Mouse (Mus musculus) hindbrain, embryonic 11.5 days (tissue): ENCODE measurements at regions not wholly inside any gene's neighbourhood (a gene's known extent, or its start where the extent isn't known, plus 50 kb on each side); places are given as distances from the start of the nearest gene placed in this dataset.

Experiments
- ATAC-seq: fragments of 200-750 bp; cut with Nextera tagmentation; 2 replicates; pipeline ENCODE4 v1.8.0; 2017; ENCODE audit warnings: mild to moderate bottlenecking, moderate TSS enrichment, moderate library complexity; ENCODE audit not compliant: low FRiP score
- DNase-seq: peaks from one replicate; pipeline ENCODE4 v3.0.0-alpha.2; 2015; ENCODE audit warnings: low spot score
- H3K27ac ChIP-seq: fragments of 300-500 bp; sonication (generic); 2 replicates; pipeline ENCODE4 v1.5.1; 2014; ENCODE audit warnings: mild to moderate bottlenecking, low read depth, low read length
- H3K27me3 ChIP-seq: fragments of 300-500 bp; sonication (generic); 2 replicates; pipeline ENCODE4 v1.6.1; 2014; ENCODE audit warnings: mild to moderate bottlenecking, low read length, moderate library complexity, mixed read lengths; ENCODE audit not compliant: control insufficient read depth, insufficient read depth
- H3K36me3 ChIP-seq: fragments of 300-500 bp; sonication (generic); 2 replicates; pipeline ENCODE4 v1.6.1; 2014; ENCODE audit warnings: mild to moderate bottlenecking, low read length, moderate library complexity, mixed read lengths; ENCODE audit not compliant: control insufficient read depth, insufficient read depth
- H3K4me1 ChIP-seq: fragments of 300-500 bp; sonication (generic); replicated peaks from 2 replicates; pipeline ENCODE4 v1.6.1; 2014; ENCODE audit warnings: low read length, mixed read lengths; ENCODE audit not compliant: control insufficient read depth, insufficient read depth
- H3K4me2 ChIP-seq: fragments of 300-500 bp; sonication (generic); replicated peaks from 2 replicates; pipeline ENCODE4 v1.6.1; 2014; ENCODE audit warnings: mild to moderate bottlenecking, low read depth, low read length
- H3K4me3 ChIP-seq: fragments of 300-500 bp; sonication (generic); 2 replicates; pipeline ENCODE4 v1.5.1; 2014; ENCODE audit warnings: low read depth, low read length
- H3K9ac ChIP-seq: fragments of 300-500 bp; sonication (generic); 2 replicates; pipeline ENCODE4 v1.6.1; 2014; ENCODE audit warnings: low read depth, low read length
- H3K9me3 ChIP-seq: fragments of 300-500 bp; sonication (generic); 2 replicates; pipeline ENCODE4 v1.6.1; 2016; ENCODE audit warnings: low read length; ENCODE audit not compliant: control insufficient read depth
- WGBS: fragments of 180-500 bp; shearing (Covaris S2); extraction: QIAGEN DNeasy Blood & Tissue Kit; methylation state at CpG from one replicate; pipeline ENCODE4 v1.1.7; 2014; 5-methylcytosine and 5-hydroxymethylcytosine counted together

- 0 out of 2 replicates have a peak, but pooled peaks have one; percentile 20 for ATAC-seq
- WGBS, result 71% methylated on average over 3 of the region's 3 CpGs
- no peak for DNase-seq
Observed at GRCm38 (mm10) chr12:119054560-119054959, 88.3 kb upstream of the Abcb5 start.

GRCm38 (mm10) chr12:119051692-119052379, 85.6 kb upstream of the Abcb5 start:
- no peak overlapping the region for H3K27ac ChIP-seq
- H3K4me2 ChIP-seq, result no peak overlapping the region
- H3K4me1 ChIP-seq, result no peaks in the 10 kb centered on the region
- H3K4me3 ChIP-seq, result no peak overlapping the region
- no peak for DNase-seq
- 63% methylated on average over 2 of the region's 2 CpGs for WGBS
- no peaks in the 10 kb centered on the region for H3K27me3 ChIP-seq
- H3K36me3 ChIP-seq, result no peaks in the 10 kb centered on the region
- no peak overlapping the region for H3K9ac ChIP-seq
- ATAC-seq, result peak; percentile 78; the same call in 1 of the 2 replicates
- no peaks in the 10 kb centered on the region for H3K9me3 ChIP-seq

More at GRCm38 (mm10) chr12:119054560-119054959, 88.3 kb upstream of the Abcb5 start:
- H3K9me3 ChIP-seq, result no peaks in the 10 kb centered on the region
- H3K27ac ChIP-seq, result no peak overlapping the region
- no peaks in the 10 kb centered on the region for H3K36me3 ChIP-seq
- H3K4me1 ChIP-seq, result no peaks in the 10 kb centered on the region
- no peak overlapping the region for H3K9ac ChIP-seq
- H3K4me3 ChIP-seq, result no peak overlapping the region
- no peak overlapping the region for H3K4me2 ChIP-seq
- no peaks in the 10 kb centered on the region for H3K27me3 ChIP-seq

- H3K4me3 ChIP-seq, result no peak overlapping the region
- no peaks in the 10 kb centered on the region for H3K9me3 ChIP-seq
- ATAC-seq (no peak), DNase-seq (no peak)
- H3K4me2 ChIP-seq, result no peak overlapping the region
- no peaks in the 10 kb centered on the region for H3K4me1 ChIP-seq
- no peaks in the 10 kb centered on the region for H3K27me3 ChIP-seq
- H3K9ac ChIP-seq, result no peak overlapping the region
- H3K36me3 ChIP-seq, result no peaks in the 10 kb centered on the region
- WGBS, result 88% methylated on average over 3 of the region's 3 CpGs
- H3K27ac ChIP-seq, result no peak overlapping the region
Observed at GRCm38 (mm10) chr12:119038306-119038705, 72.1 kb upstream of the Abcb5 start.

GRCm38 (mm10) chr12:119034828-119035227, 68.6 kb upstream of the Abcb5 start:
- H3K9me3 ChIP-seq, result no peaks in the 10 kb centered on the region
- DNase-seq (no peak), ATAC-seq (no peak)
- H3K36me3 ChIP-seq, result no peaks in the 10 kb centered on the region
- H3K4me2 ChIP-seq, result no peak overlapping the region
- WGBS, result 72% methylated on average over 4 of the region's 4 CpGs
- no peak overlapping the region for H3K27ac ChIP-seq
- H3K9ac ChIP-seq, result no peak overlapping the region
- no peaks in the 10 kb centered on the region for H3K27me3 ChIP-seq
- no peak overlapping the region for H3K4me3 ChIP-seq
- H3K4me1 ChIP-seq, result no peaks in the 10 kb centered on the region

GRCm38 (mm10) chr12:119028711-119029110, 62.5 kb upstream of the Abcb5 start:
- no peak for ATAC-seq
- H3K9ac ChIP-seq, result no peak overlapping the region
- no peak overlapping the region for H3K4me3 ChIP-seq
- H3K4me1 ChIP-seq, result no peaks in the 10 kb centered on the region
- no peaks in the 10 kb centered on the region for H3K36me3 ChIP-seq
- no peaks in the 10 kb centered on the region for H3K9me3 ChIP-seq
- DNase-seq, result no peak
- no peak overlapping the region for H3K4me2 ChIP-seq
- 58% methylated on average over 2 of the region's 2 CpGs for WGBS
- H3K27me3 ChIP-seq, result no peaks in the 10 kb centered on the region
- H3K27ac ChIP-seq, result no peak overlapping the region

- ATAC-seq, result no peak
Observed at GRCm38 (mm10) chr12:119028161-119028560, 61.9 kb upstream of the Abcb5 start.

GRCm38 (mm10) chr12:119027701-119028100, 61.5 kb upstream of the Abcb5 start:
- Histone ChIP-seq H3K4me3 (no peak overlapping the region), H3K9ac (no peak overlapping the region), H3K36me3 (no peaks in the 10 kb centered on the region), H3K27me3 (no peaks in the 10 kb centered on the region), H3K9me3 (no peaks in the 10 kb centered on the region), H3K4me1 (no peaks in the 10 kb centered on the region), H3K4me2 (no peak overlapping the region), H3K27ac (no peak overlapping the region)
- ATAC-seq (no peak), DNase-seq (peak; percentile 10)
- WGBS, result 31% methylated on average over 4 of the region's 4 CpGs

More at GRCm38 (mm10) chr12:119028161-119028560, 61.9 kb upstream of the Abcb5 start:
- Histone ChIP-seq H3K4me3 (no peak overlapping the region), H3K27me3 (no peaks in the 10 kb centered on the region), H3K27ac (no peak overlapping the region), H3K4me1 (no peaks in the 10 kb centered on the region), H3K9me3 (no peaks in the 10 kb centered on the region), H3K4me2 (no peak overlapping the region), H3K36me3 (no peaks in the 10 kb centered on the region), H3K9ac (no peak overlapping the region)
- DNase-seq, result peak; percentile 19
- 52% methylated on average over 2 of the region's 2 CpGs for WGBS

- H3K36me3 ChIP-seq, result no peaks in the 10 kb centered on the region
- H3K27me3 ChIP-seq, result no peaks in the 10 kb centered on the region
- 0 out of 2 replicates have a peak, but pooled peaks have one; percentile 65 for ATAC-seq
- H3K4me2 ChIP-seq, result no peak overlapping the region
- H3K4me3 ChIP-seq, result no peak overlapping the region
- WGBS, result 53% methylated on average over 1 of the region's 1 CpGs
- H3K27ac ChIP-seq, result no peak overlapping the region
- peak; percentile 66 for DNase-seq
- H3K4me1 ChIP-seq, result no peaks in the 10 kb centered on the region
- H3K9me3 ChIP-seq, result no peaks in the 10 kb centered on the region
- no peak overlapping the region for H3K9ac ChIP-seq
Observed at GRCm38 (mm10) chr12:119026311-119026710, 60.1 kb upstream of the Abcb5 start.

GRCm38 (mm10) chr12:119024063-119024462, 57.8 kb upstream of the Abcb5 start:
- Histone ChIP-seq H3K9me3 (no peaks in the 10 kb centered on the region), H3K4me1 (no peaks in the 10 kb centered on the region), H3K27ac (no peak overlapping the region), H3K4me3 (no peak overlapping the region), H3K4me2 (no peak overlapping the region), H3K27me3 (no peaks in the 10 kb centered on the region), H3K9ac (no peak overlapping the region), H3K36me3 (no peaks in the 10 kb centered on the region)
- WGBS, result 74% methylated on average over 1 of the region's 1 CpGs
- no peak for DNase-seq
- ATAC-seq, result no peak
